Mouse (Mus musculus) intestine, postnatal 0 days (tissue): ENCODE data around the gene Olfr453. TPM values are rescaled to one million over a fixed set of nuclear protein-coding genes. Genes with fewer than 3 reads are reported as not detected.

ENCODE experiments used
- ATAC-seq: fragments of 200-750 bp; cut with Nextera tagmentation; 2 replicates; pipeline ENCODE4 v1.8.0; 2017; ENCODE audit warnings: mild to moderate bottlenecking, moderate TSS enrichment, moderate library complexity
- H3K27ac ChIP-seq: fragments of 300-500 bp; sonication (generic); 2 replicates; pipeline ENCODE4 v1.5.1; 2014; ENCODE audit warnings: mild to moderate bottlenecking, low read depth, low read length, moderate library complexity
- H3K27me3 ChIP-seq: fragments of 300-500 bp; sonication (generic); replicated peaks from 2 replicates; pipeline ENCODE4 v1.6.1; 2014; ENCODE audit warnings: low read length, mixed read lengths; ENCODE audit not compliant: control insufficient read depth, insufficient read depth
- H3K36me3 ChIP-seq: fragments of 300-500 bp; sonication (generic); 2 replicates; pipeline ENCODE4 v1.6.1; 2014; ENCODE audit warnings: mild to moderate bottlenecking, moderate library complexity; ENCODE audit not compliant: control insufficient read depth, insufficient read depth
- H3K4me1 ChIP-seq: fragments of 300-500 bp; sonication (generic); replicated peaks from 2 replicates; pipeline ENCODE4 v1.6.1; 2014; ENCODE audit warnings: antibody characterized with exemption, low read length, mixed read lengths; ENCODE audit not compliant: control insufficient read depth, insufficient read depth
- H3K4me2 ChIP-seq: fragments of 300-500 bp; sonication (generic); replicated peaks from 2 replicates; pipeline ENCODE4 v1.6.1; 2014; ENCODE audit warnings: low read depth, mild to moderate bottlenecking, moderate library complexity
- H3K4me3 ChIP-seq: fragments of 300-500 bp; sonication (generic); 2 replicates; pipeline ENCODE4 v1.5.1; 2014; ENCODE audit warnings: low read depth, low read length
- H3K9ac ChIP-seq: fragments of 300-500 bp; sonication (generic); 2 replicates; pipeline ENCODE4 v1.6.1; 2014; ENCODE audit warnings: mild to moderate bottlenecking, low read depth, low read length
- H3K9me3 ChIP-seq: fragments of 300-500 bp; sonication (generic); 2 replicates; pipeline ENCODE4 v1.6.1; 2016; ENCODE audit warnings: mixed run types; ENCODE audit not compliant: control insufficient read depth
- CTCF ChIP-seq: sonication (generic); IDR thresholded peaks from 2 replicates; pipeline ENCODE4 v1.5.1; 2016; ENCODE audit warnings: low read depth, mild to moderate bottlenecking, control low read depth, antibody characterized with exemption, moderate library complexity
- WGBS: fragments of 180-500 bp; shearing (Covaris S2); extraction: QIAGEN DNeasy Blood & Tissue Kit; methylation state at CpG from one replicate; pipeline ENCODE4 v1.1.7; 2014; 5-methylcytosine and 5-hydroxymethylcytosine counted together
- polyA plus RNA-seq: library from polyadenylated mRNA; unstranded; fragments of >200 nt; fragmentation: Nextera tagmentation; extraction: Ambion mirVana; gene quantifications from 2 replicates; pipeline ENCODE4 v1.2.1, GENCODE M21; 2015

Olfr453 gene
- polyA plus RNA-seq, 1 experiment from 2014 or later = not detected

GRCm38 (mm10) chr6:42717973-42718372 is 21.2 kb upstream of the Olfr453 start:
- H3K4me2 ChIP-seq = no peak overlapping the region
- H3K9me3 ChIP-seq = no peaks in the 10 kb centered on the region
- no peak overlapping the region for H3K27ac ChIP-seq
- H3K27me3 ChIP-seq = no peaks in the 10 kb centered on the region
- H3K36me3 ChIP-seq = no peaks in the 10 kb centered on the region
- no peak overlapping the region for H3K4me3 ChIP-seq
- H3K4me1 ChIP-seq = no peaks in the 10 kb centered on the region
- no peak overlapping the region for H3K9ac ChIP-seq
- no peak for ATAC-seq
- TF ChIP-seq CTCF = no peak

GRCm38 (mm10) chr6:42742303-42742702 is 3.1 kb downstream of the Olfr453 start:
- Histone ChIP-seq H3K9me3 (no peaks in the 10 kb centered on the region), H3K4me1 (no peaks in the 10 kb centered on the region), H3K4me2 (no peak overlapping the region), H3K4me3 (no peak overlapping the region), H3K9ac (no peak overlapping the region), H3K36me3 (no peaks in the 10 kb centered on the region), H3K27ac (no peak overlapping the region), H3K27me3 (no peaks in the 10 kb centered on the region)
- ATAC-seq = no peak
- TF ChIP-seq CTCF = no peak
- WGBS = 72% methylated on average over 5 of the region's 5 CpGs

GRCm38 (mm10) chr6:42747846-42748245 is 8.7 kb downstream of the Olfr453 start:
- no peak for ATAC-seq
- Histone ChIP-seq H3K9me3 (no peaks in the 10 kb centered on the region), H3K9ac (no peak overlapping the region), H3K36me3 (no peaks in the 10 kb centered on the region), H3K27ac (no peak overlapping the region), H3K4me1 (no peaks in the 10 kb centered on the region), H3K27me3 (no peaks in the 10 kb centered on the region), H3K4me2 (no peak overlapping the region), H3K4me3 (no peak overlapping the region)
- TF ChIP-seq CTCF = no peak

GRCm38 (mm10) chr6:42756104-42756503 is 16.9 kb downstream of the Olfr453 start, which contains the start of gene Olfr38:
Gene Olfr38 (plus strand): TSS chr6:42756404.
- Histone ChIP-seq H3K4me3 (no peak within 1 kb of the TSS), H3K27me3 (no peaks in the 10 kb centered on the region), H3K9ac (no peak within 1 kb of the TSS), H3K36me3 (no peaks in the 10 kb centered on the region), H3K4me1 (no peaks in the 10 kb centered on the region), H3K9me3 (no peaks in the 10 kb centered on the region), H3K4me2 (no peak within 1 kb of the TSS), H3K27ac (no peak within 1 kb of the TSS)
- 86% methylated on average over 1 of the region's 1 CpGs for WGBS
- ATAC-seq = no peak
- TF ChIP-seq CTCF = no peak

GRCm38 (mm10) chr6:42777066-42777465 is 37.9 kb downstream of the Olfr453 start:
- no peak for ATAC-seq
- 91% methylated on average over 1 of the region's 1 CpGs for WGBS

GRCm38 (mm10) chr6:42784793-42785192 is 45.6 kb downstream of the Olfr453 start, which contains the start of gene Olfr452:
Gene Olfr452 (plus strand): TSS chr6:42785093.
- H3K4me3 ChIP-seq = no peak within 1 kb of the TSS
- H3K9me3 ChIP-seq = no peaks in the 10 kb centered on the region
- no peak within 1 kb of the TSS for H3K27ac ChIP-seq
- no peak for TF ChIP-seq CTCF
- H3K27me3 ChIP-seq = no peaks in the 10 kb centered on the region
- H3K4me2 ChIP-seq = no peak within 1 kb of the TSS
- no peak within 1 kb of the TSS for H3K9ac ChIP-seq
- ATAC-seq = no peak
- no peaks in the 10 kb centered on the region for H3K4me1 ChIP-seq
- H3K36me3 ChIP-seq = no peaks in the 10 kb centered on the region

More at GRCm38 (mm10) chr6:42777066-42777465, 37.9 kb downstream of the Olfr453 start:
- no peaks in the 10 kb centered on the region for H3K9me3 ChIP-seq
- no peaks in the 10 kb centered on the region for H3K4me1 ChIP-seq
- no peak overlapping the region for H3K27ac ChIP-seq
- H3K4me3 ChIP-seq = no peak overlapping the region
- no peak overlapping the region for H3K9ac ChIP-seq
- no peaks in the 10 kb centered on the region for H3K27me3 ChIP-seq
- no peak overlapping the region for H3K4me2 ChIP-seq
- no peak for TF ChIP-seq CTCF
- no peaks in the 10 kb centered on the region for H3K36me3 ChIP-seq
